Mouse (Mus musculus) hindbrain, embryonic 11.5 days (tissue): ENCODE data around the gene Rpap2. TPM values are rescaled to one million over a fixed set of nuclear protein-coding genes. Genes with fewer than 3 reads are reported as not detected.

Source experiments
- ATAC-seq: fragments of 200-750 bp; cut with Nextera tagmentation; 2 replicates; pipeline ENCODE4 v1.8.0; 2017; ENCODE audit warnings: mild to moderate bottlenecking, moderate TSS enrichment, moderate library complexity; ENCODE audit not compliant: low FRiP score
- DNase-seq: peaks from one replicate; pipeline ENCODE4 v3.0.0-alpha.2; 2015; ENCODE audit warnings: low spot score
- H3K27ac ChIP-seq: fragments of 300-500 bp; sonication (generic); 2 replicates; pipeline ENCODE4 v1.5.1; 2014; ENCODE audit warnings: mild to moderate bottlenecking, low read depth, low read length
- H3K27me3 ChIP-seq: fragments of 300-500 bp; sonication (generic); 2 replicates; pipeline ENCODE4 v1.6.1; 2014; ENCODE audit warnings: mild to moderate bottlenecking, low read length, moderate library complexity, mixed read lengths; ENCODE audit not compliant: control insufficient read depth, insufficient read depth
- H3K36me3 ChIP-seq: fragments of 300-500 bp; sonication (generic); 2 replicates; pipeline ENCODE4 v1.6.1; 2014; ENCODE audit warnings: mild to moderate bottlenecking, low read length, moderate library complexity, mixed read lengths; ENCODE audit not compliant: control insufficient read depth, insufficient read depth
- H3K4me1 ChIP-seq: fragments of 300-500 bp; sonication (generic); replicated peaks from 2 replicates; pipeline ENCODE4 v1.6.1; 2014; ENCODE audit warnings: low read length, mixed read lengths; ENCODE audit not compliant: control insufficient read depth, insufficient read depth
- H3K4me2 ChIP-seq: fragments of 300-500 bp; sonication (generic); replicated peaks from 2 replicates; pipeline ENCODE4 v1.6.1; 2014; ENCODE audit warnings: mild to moderate bottlenecking, low read depth, low read length
- H3K4me3 ChIP-seq: fragments of 300-500 bp; sonication (generic); 2 replicates; pipeline ENCODE4 v1.5.1; 2014; ENCODE audit warnings: low read depth, low read length
- H3K9ac ChIP-seq: fragments of 300-500 bp; sonication (generic); 2 replicates; pipeline ENCODE4 v1.6.1; 2014; ENCODE audit warnings: low read depth, low read length
- H3K9me3 ChIP-seq: fragments of 300-500 bp; sonication (generic); 2 replicates; pipeline ENCODE4 v1.6.1; 2016; ENCODE audit warnings: low read length; ENCODE audit not compliant: control insufficient read depth
- WGBS: fragments of 180-500 bp; shearing (Covaris S2); extraction: QIAGEN DNeasy Blood & Tissue Kit; methylation state at CpG from one replicate; pipeline ENCODE4 v1.1.7; 2014; 5-methylcytosine and 5-hydroxymethylcytosine counted together
- polyA plus RNA-seq: library from polyadenylated mRNA; unstranded; fragments of >200 nt; fragmentation: Nextera tagmentation; extraction: Ambion mirVana; gene quantifications from 2 replicates; pipeline ENCODE4 v1.2.1, GENCODE M21; 2014

Gene Rpap2
- polyA plus RNA-seq, 1 experiment from 2014 or later, result 21.3 TPM

DNA sequence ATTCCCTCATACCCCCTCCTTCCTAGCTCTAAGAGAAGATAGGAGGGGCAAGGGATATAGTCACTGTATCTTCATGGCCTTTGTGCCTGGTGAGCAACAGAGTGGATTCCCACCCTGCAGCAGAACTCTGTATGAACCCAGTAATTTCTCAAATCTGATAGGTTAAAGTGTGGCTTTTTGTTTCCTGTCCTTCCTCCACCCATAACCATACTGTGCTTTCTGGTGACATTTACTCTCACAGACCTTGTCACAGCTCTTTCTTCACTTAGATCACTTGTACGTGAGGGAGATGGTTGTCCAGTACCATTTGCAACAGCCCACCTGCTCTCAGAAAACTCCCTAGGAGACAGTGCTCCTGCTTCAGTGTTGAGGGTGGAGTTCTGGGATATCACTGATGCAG lies 53.3 kb downstream of the Rpap2 start:
- no peak overlapping the region for H3K9ac ChIP-seq
- H3K4me2 ChIP-seq, result no peak overlapping the region
- WGBS, result 100% methylated on average over 1 of the region's 1 CpGs
- H3K27ac ChIP-seq, result no peak overlapping the region
- ATAC-seq (no peak), DNase-seq (no peak)
- no peak overlapping the region for H3K4me3 ChIP-seq
- H3K9me3 ChIP-seq, result no peaks in the 10 kb centered on the region
- H3K36me3 ChIP-seq, result no peaks in the 10 kb centered on the region
- H3K27me3 ChIP-seq, result no peaks in the 10 kb centered on the region
- H3K4me1 ChIP-seq, result no peaks in the 10 kb centered on the region

- Histone ChIP-seq H3K4me2 (no peak overlapping the region), H3K9me3 (no peaks in the 10 kb centered on the region), H3K27ac (no peak overlapping the region), H3K27me3 (no peaks in the 10 kb centered on the region), H3K36me3 (no peaks in the 10 kb centered on the region), H3K4me3 (no peak overlapping the region), H3K9ac (no peak overlapping the region), H3K4me1 (no peaks in the 10 kb centered on the region)
- ATAC-seq (no peak), DNase-seq (no peak)
- WGBS, result 89% methylated on average over 4 of the region's 4 CpGs
Observed at GRCm38 (mm10) chr5:107652055-107652660, 55.0 kb downstream of the Rpap2 start.

DNA sequence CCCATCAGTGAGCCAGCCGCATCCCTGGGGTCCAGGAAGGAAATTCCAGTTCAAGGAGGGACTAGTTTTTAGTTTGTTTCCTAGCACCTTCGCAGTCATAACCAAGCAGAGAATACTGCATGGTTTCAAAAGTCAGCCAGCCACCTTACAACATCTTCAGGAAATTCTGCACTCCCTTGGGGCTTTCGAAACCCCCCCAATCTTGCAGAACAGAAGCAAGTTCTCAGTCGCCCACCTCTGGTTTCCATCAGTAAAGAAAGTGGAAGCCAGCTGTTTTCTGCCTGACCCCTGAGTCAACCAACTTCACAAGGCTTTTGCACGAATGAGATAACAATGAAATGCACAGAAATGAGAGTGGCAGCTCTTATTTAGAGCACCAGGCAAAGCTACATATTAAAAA lies 81.2 kb downstream of the Rpap2 start:
- no peak for ATAC-seq
- H3K27me3 ChIP-seq, result no peaks in the 10 kb centered on the region
- H3K36me3 ChIP-seq, result no peaks in the 10 kb centered on the region
- DNase-seq, result no peak
- no peaks in the 10 kb centered on the region for H3K9me3 ChIP-seq
- no peaks in the 10 kb centered on the region for H3K4me1 ChIP-seq
- WGBS, result 65% methylated on average over 5 of the region's 5 CpGs
- H3K4me3 ChIP-seq, result no peak overlapping the region
- no peak overlapping the region for H3K9ac ChIP-seq
- H3K27ac ChIP-seq, result no peak overlapping the region
- H3K4me2 ChIP-seq, result no peak overlapping the region

DNA sequence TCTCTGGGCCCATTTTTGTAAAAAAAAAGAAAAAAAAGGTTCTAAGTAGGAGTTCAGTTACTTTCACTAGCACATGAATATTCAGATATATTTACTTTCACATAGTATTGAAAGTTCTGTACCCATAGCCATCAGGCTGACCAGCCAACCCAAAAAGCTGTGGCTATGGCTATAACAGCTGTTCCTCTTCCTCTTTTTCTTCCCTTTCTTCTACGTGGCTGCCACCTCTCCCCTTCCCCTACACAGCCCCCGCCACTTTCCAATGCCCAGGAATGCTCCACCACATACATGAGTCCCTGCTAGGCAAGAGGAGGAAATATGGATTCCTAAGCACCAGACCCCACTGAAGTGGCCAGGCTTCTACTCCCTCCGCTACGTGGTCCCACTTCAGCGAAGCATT lies 84.1 kb downstream of the Rpap2 start:
- no peak overlapping the region for H3K4me3 ChIP-seq

DNA sequence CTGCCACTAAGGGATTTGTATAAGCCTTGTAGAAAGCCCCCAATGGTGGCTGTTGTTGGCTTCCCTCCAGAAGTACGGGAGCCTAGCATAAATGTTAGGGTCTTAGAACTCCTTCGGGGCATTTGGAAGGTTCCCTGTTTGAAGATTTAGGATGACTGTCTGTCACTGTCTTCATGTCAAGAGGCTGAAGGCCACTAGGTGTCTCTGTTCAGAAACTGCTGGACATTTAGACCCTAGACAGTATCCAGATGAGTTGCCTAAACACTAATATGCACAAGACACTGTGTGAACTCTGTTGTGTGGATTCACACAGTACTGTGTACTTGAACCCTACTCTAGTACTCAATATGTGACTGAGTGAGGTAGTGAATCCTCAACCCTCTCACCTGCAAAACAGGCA lies 87.2 kb downstream of the Rpap2 start:
- no peak for ATAC-seq
- Histone ChIP-seq H3K27me3 (no peaks in the 10 kb centered on the region), H3K9me3 (no peaks in the 10 kb centered on the region), H3K9ac (no peak overlapping the region), H3K27ac (no peak overlapping the region), H3K4me1 (no peaks in the 10 kb centered on the region; the same call in 1 of the 2 replicates), H3K4me3 (no peak overlapping the region), H3K36me3 (no peaks in the 10 kb centered on the region), H3K4me2 (no peak overlapping the region)
- DNase-seq, result no peak
- WGBS, result 79% methylated on average over 2 of the region's 2 CpGs

More for the DNA sequence above, 84.1 kb downstream of the Rpap2 start:
- 88% methylated on average over 5 of the region's 5 CpGs for whole genome bisulfite sequencing
- H3K27ac ChIP-seq, result no peak overlapping the region
- H3K9ac ChIP-seq, result no peak overlapping the region
- no peaks in the 10 kb centered on the region for H3K9me3 ChIP-seq
- no peaks in the 10 kb centered on the region for H3K4me1 ChIP-seq
- H3K36me3 ChIP-seq, result no peaks in the 10 kb centered on the region
- no peaks in the 10 kb centered on the region for H3K27me3 ChIP-seq
- no peak overlapping the region for H3K4me2 ChIP-seq
- DNase-seq, result no peak
- no peak for ATAC-seq

GRCm38 (mm10) chr5:107687161-107687560 lies 90.0 kb downstream of the Rpap2 start:
- no peak overlapping the region for H3K9ac ChIP-seq
- H3K27me3 ChIP-seq, result no peaks in the 10 kb centered on the region
- DNase-seq, result peak; percentile 3
- no peaks in the 10 kb centered on the region for H3K36me3 ChIP-seq
- H3K4me3 ChIP-seq, result no peak overlapping the region
- WGBS, result 94% methylated on average over 5 of the region's 5 CpGs
- no peak overlapping the region for H3K27ac ChIP-seq
- no peak overlapping the region for H3K4me2 ChIP-seq
- no peaks in the 10 kb centered on the region; the same call in 1 of the 2 replicates for H3K4me1 ChIP-seq
- ATAC-seq, result no peak
- no peaks in the 10 kb centered on the region for H3K9me3 ChIP-seq

DNA sequence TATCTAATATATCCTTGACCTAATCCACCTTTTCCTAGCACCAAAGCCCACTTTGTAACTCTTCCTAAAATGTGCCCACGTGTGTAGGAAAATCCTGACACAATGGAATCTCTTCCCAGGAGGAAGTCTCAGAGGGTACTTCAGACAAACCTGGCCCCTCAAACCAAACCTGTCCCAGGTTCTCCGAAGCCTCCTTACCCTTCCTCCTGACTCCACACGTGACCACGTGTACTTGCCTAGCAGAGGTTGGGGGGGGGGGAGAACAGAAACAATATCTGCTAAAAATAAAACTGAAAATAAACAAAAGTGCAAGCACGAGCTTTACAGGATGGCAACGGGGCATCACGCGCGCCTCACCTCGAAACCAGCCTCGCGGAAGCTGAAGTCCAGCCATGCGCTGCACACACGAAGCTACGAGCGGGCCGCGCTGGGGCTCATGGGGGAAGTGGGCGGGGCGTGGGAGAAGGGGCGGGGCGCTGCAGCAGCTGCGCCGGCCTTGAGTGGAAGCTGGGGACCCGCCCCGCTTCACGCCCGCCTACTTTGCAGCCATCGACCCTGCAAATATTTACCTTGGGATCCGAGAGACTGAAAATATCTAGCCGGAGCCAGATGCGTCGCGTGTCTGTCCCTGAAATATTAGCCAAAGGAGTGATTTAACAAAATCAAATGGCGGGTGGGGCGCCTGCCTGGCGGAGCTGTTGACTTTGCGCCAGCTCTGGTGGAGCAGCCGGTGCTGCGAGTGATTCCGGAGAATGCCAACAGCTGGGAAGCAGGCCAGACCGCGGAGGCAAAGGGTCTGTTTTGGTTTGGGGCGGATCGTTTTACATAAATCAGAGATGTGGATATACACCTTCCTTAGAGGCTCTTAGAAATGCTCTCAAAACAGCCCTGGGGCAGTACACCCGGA lies 90.7 kb downstream of the Rpap2 start:
- H3K9me3 ChIP-seq, result no peaks in the 10 kb centered on the region
- DNase-seq (peak; percentile 88), ATAC-seq (peak; percentile 95)
- peak overlapping the region; percentile 61 for H3K4me2 ChIP-seq
- H3K27ac ChIP-seq, result no peak overlapping the region
- H3K4me1 ChIP-seq, result no peaks in the 10 kb centered on the region; the same call in 1 of the 2 replicates
- H3K4me3 ChIP-seq, result peak overlapping the region; percentile 40
- peak overlapping the region; percentile 58 for H3K9ac ChIP-seq
- WGBS, result 18% methylated on average over 46 of the region's 46 CpGs
- H3K36me3 ChIP-seq, result no peaks in the 10 kb centered on the region
- H3K27me3 ChIP-seq, result no peaks in the 10 kb centered on the region

DNA sequence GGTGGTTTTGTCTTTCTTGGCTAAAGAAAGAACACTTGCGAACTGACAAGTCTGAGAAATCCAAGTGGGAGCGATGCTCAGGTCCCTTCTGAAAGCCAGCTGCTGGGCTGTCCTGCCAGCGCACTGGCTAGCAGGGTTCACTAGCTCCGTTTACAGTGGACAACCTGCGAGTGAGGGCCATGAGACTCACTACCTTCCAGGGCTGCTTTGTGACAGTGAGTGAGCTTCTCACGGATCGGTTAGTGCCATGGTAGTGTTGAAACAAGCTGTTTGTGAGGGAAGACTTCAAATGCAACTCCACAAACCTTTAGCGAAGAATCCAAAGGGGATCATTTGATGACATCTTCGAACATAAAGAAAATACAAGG lies 91.3 kb downstream of the Rpap2 start:
- Histone ChIP-seq H3K9me3 (no peaks in the 10 kb centered on the region), H3K4me3 (peak overlapping the region; percentile 40), H3K9ac (peak overlapping the region; percentile 58), H3K27ac (no peak overlapping the region), H3K36me3 (no peaks in the 10 kb centered on the region), H3K27me3 (no peaks in the 10 kb centered on the region), H3K4me1 (no peaks in the 10 kb centered on the region; the same call in 1 of the 2 replicates), H3K4me2 (peak overlapping the region; percentile 61)
- WGBS, result 31% methylated on average over 9 of the region's 9 CpGs
- DNase-seq (no peak), ATAC-seq (peak; percentile 49; the same call in 1 of the 2 replicates)

- Histone ChIP-seq H3K4me2 (no peak overlapping the region), H3K36me3 (no peaks in the 10 kb centered on the region), H3K9ac (no peak overlapping the region), H3K9me3 (no peaks in the 10 kb centered on the region), H3K27ac (no peak overlapping the region), H3K4me1 (no peaks in the 10 kb centered on the region), H3K4me3 (no peak overlapping the region), H3K27me3 (no peaks in the 10 kb centered on the region)
- no peak for ATAC-seq
- no peak for DNase-seq
- 94% methylated on average over 3 of the region's 3 CpGs for WGBS
Observed at GRCm38 (mm10) chr5:107695019-107695418, 97.8 kb downstream of the Rpap2 start.
